Mouse (Mus musculus): ENCODE results near the gene Zbtb25. TPM values are rescaled to one million over a fixed set of nuclear protein-coding genes. Genes with fewer than 3 reads are reported as not detected.

Zbtb25 gene
- polyA plus RNA-seq, 1 experiment from 2014 or later = 20.3 TPM

GRCm38 (mm10) chr12:76366276-76366675 is 3.1 kb downstream of the Zbtb25 start:
- no peak for ATAC-seq
- Histone ChIP-seq H3K4me1 (ENCODE audit: control insufficient read depth, insufficient read depth, low read length) (peaks cover 22% of the 10 kb centered on the region), H3K36me3 (ENCODE audit: control insufficient read depth, insufficient read depth, low read length) (no peaks in the 10 kb centered on the region), H3K4me3 (ENCODE audit: low read depth, low read length) (no peak overlapping the region), H3K9ac (ENCODE audit: low read length) (no peak overlapping the region), H3K27ac (ENCODE audit: low read depth, low read length) (no peak overlapping the region), H3K27me3 (replicated peaks; ENCODE audit: control insufficient read depth, insufficient read depth, low read length) (no peaks in the 10 kb centered on the region), H3K4me2 (ENCODE audit: low read length) (no peak overlapping the region), H3K9me3 (replicated peaks; ENCODE audit: control insufficient read depth, low read length) (no peaks in the 10 kb centered on the region)
- DNase-seq (ENCODE audit: low spot score) = no peak
- 88% methylated on average over 3 of the region's 3 CpGs for WGBS

GRCm38 (mm10) chr12:76362303-76362676 is 7.1 kb downstream of the Zbtb25 start:
- Histone ChIP-seq H3K9me3 (replicated peaks; ENCODE audit: control insufficient read depth, low read length) (no peaks in the 10 kb centered on the region), H3K36me3 (ENCODE audit: control insufficient read depth, insufficient read depth, low read length) (no peaks in the 10 kb centered on the region), H3K4me1 (ENCODE audit: control insufficient read depth, insufficient read depth, low read length) (peaks cover 8% of the 10 kb centered on the region), H3K4me2 (ENCODE audit: low read length) (no peak overlapping the region), H3K27ac (ENCODE audit: low read depth, low read length) (no peak overlapping the region), H3K27me3 (replicated peaks; ENCODE audit: control insufficient read depth, insufficient read depth, low read length) (no peaks in the 10 kb centered on the region), H3K4me3 (ENCODE audit: low read depth, low read length) (no peak overlapping the region), H3K9ac (ENCODE audit: low read length) (no peak overlapping the region)
- WGBS = 92% methylated on average over 9 of the region's 9 CpGs
- DNase-seq (ENCODE audit: low spot score) = no peak
- no peak for ATAC-seq

- Histone ChIP-seq H3K27me3 (replicated peaks; ENCODE audit: control insufficient read depth, insufficient read depth, low read length) (no peaks in the 10 kb centered on the region), H3K27ac (ENCODE audit: low read depth, low read length) (no peak overlapping the region), H3K9ac (ENCODE audit: low read length) (no peak overlapping the region), H3K36me3 (ENCODE audit: control insufficient read depth, insufficient read depth, low read length) (no peaks in the 10 kb centered on the region), H3K4me2 (ENCODE audit: low read length) (no peak overlapping the region), H3K4me3 (ENCODE audit: low read depth, low read length) (no peak overlapping the region), H3K4me1 (ENCODE audit: control insufficient read depth, insufficient read depth, low read length) (0 out of 2 replicates have a peak, but pooled peaks cover 6% of the 10 kb centered on the region), H3K9me3 (replicated peaks; ENCODE audit: control insufficient read depth, low read length) (no peaks in the 10 kb centered on the region)
- ATAC-seq (no peak), DNase-seq (ENCODE audit: low spot score) (no peak)
- WGBS = 66% methylated on average over 9 of the region's 9 CpGs
These were observed 7.7 kb downstream of the Zbtb25 start for GRCm38 (mm10) chr12:76361405-76362302.

GRCm38 (mm10) chr12:76360868-76361267 is 8.5 kb downstream of the Zbtb25 start:
- ATAC-seq (no peak), DNase-seq (ENCODE audit: low spot score) (no peak)
- Histone ChIP-seq H3K36me3 (ENCODE audit: control insufficient read depth, insufficient read depth, low read length) (no peaks in the 10 kb centered on the region), H3K9ac (ENCODE audit: low read length) (no peak overlapping the region), H3K4me2 (ENCODE audit: low read length) (no peak overlapping the region), H3K4me3 (ENCODE audit: low read depth, low read length) (no peak overlapping the region), H3K27ac (ENCODE audit: low read depth, low read length) (no peak overlapping the region), H3K4me1 (ENCODE audit: control insufficient read depth, insufficient read depth, low read length) (0 out of 2 replicates have a peak, but pooled peaks cover under 1% of the 10 kb centered on the region), H3K27me3 (replicated peaks; ENCODE audit: control insufficient read depth, insufficient read depth, low read length) (no peaks in the 10 kb centered on the region), H3K9me3 (replicated peaks; ENCODE audit: control insufficient read depth, low read length) (no peaks in the 10 kb centered on the region)
- 27% methylated on average over 1 of the region's 1 CpGs for WGBS

GRCm38 (mm10) chr12:76349680-76350220 is 19.7 kb downstream of the Zbtb25 start:
- ATAC-seq (no peak), DNase-seq (ENCODE audit: low spot score) (no peak)
- H3K27ac ChIP-seq (ENCODE audit: low read depth, low read length) = no peak overlapping the region
- no peak overlapping the region for H3K4me3 ChIP-seq (ENCODE audit: low read depth, low read length)
- H3K4me2 ChIP-seq (ENCODE audit: low read length) = no peak overlapping the region
- no peaks in the 10 kb centered on the region for H3K4me1 ChIP-seq (ENCODE audit: control insufficient read depth, insufficient read depth, low read length)
- no peaks in the 10 kb centered on the region for H3K27me3 ChIP-seq (replicated peaks; ENCODE audit: control insufficient read depth, insufficient read depth, low read length)
- no peak overlapping the region for H3K9ac ChIP-seq (ENCODE audit: low read length)
- 83% methylated on average over 8 of the region's 8 CpGs for WGBS
- peaks cover 42% of the 10 kb centered on the region for H3K36me3 ChIP-seq (ENCODE audit: control insufficient read depth, insufficient read depth, low read length)
- H3K9me3 ChIP-seq (replicated peaks; ENCODE audit: control insufficient read depth, low read length) = no peaks in the 10 kb centered on the region

- H3K36me3 ChIP-seq (ENCODE audit: control insufficient read depth, insufficient read depth, low read length) = peaks cover 39% of the 10 kb centered on the region
- H3K4me2 ChIP-seq (ENCODE audit: low read length) = no peak overlapping the region
- H3K4me3 ChIP-seq (ENCODE audit: low read depth, low read length) = no peak overlapping the region
- 83% methylated on average over 5 of the region's 6 CpGs for WGBS
- no peaks in the 10 kb centered on the region for H3K27me3 ChIP-seq (replicated peaks; ENCODE audit: control insufficient read depth, insufficient read depth, low read length)
- H3K27ac ChIP-seq (ENCODE audit: low read depth, low read length) = no peak overlapping the region
- no peak for DNase-seq (ENCODE audit: low spot score)
- ATAC-seq = no peak
- no peak overlapping the region for H3K9ac ChIP-seq (ENCODE audit: low read length)
- no peaks in the 10 kb centered on the region for H3K4me1 ChIP-seq (ENCODE audit: control insufficient read depth, insufficient read depth, low read length)
- H3K9me3 ChIP-seq (replicated peaks; ENCODE audit: control insufficient read depth, low read length) = no peaks in the 10 kb centered on the region
These were observed 23.5 kb downstream of the Zbtb25 start for GRCm38 (mm10) chr12:76345759-76346455.

- DNase-seq (ENCODE audit: low spot score) (peak; percentile 83), ATAC-seq (peak; percentile 57; the same call in 1 of the 2 replicates)
- H3K27me3 ChIP-seq (replicated peaks; ENCODE audit: control insufficient read depth, insufficient read depth, low read length) = no peaks in the 10 kb centered on the region
- H3K4me2 ChIP-seq (ENCODE audit: low read length) = no peak overlapping the region
- no peak overlapping the region for H3K27ac ChIP-seq (ENCODE audit: low read depth, low read length)
- H3K9ac ChIP-seq (ENCODE audit: low read length) = no peak overlapping the region
- no peaks in the 10 kb centered on the region for H3K4me1 ChIP-seq (ENCODE audit: control insufficient read depth, insufficient read depth, low read length)
- H3K36me3 ChIP-seq (ENCODE audit: control insufficient read depth, insufficient read depth, low read length) = 0 out of 2 replicates have a peak, but pooled peaks cover 9% of the 10 kb centered on the region
- 6% methylated on average over 4 of the region's 4 CpGs for WGBS
- no peak overlapping the region for H3K4me3 ChIP-seq (ENCODE audit: low read depth, low read length)
- no peaks in the 10 kb centered on the region for H3K9me3 ChIP-seq (replicated peaks; ENCODE audit: control insufficient read depth, low read length)
These were observed 28.3 kb downstream of the Zbtb25 start for GRCm38 (mm10) chr12:76341080-76341479.

GRCm38 (mm10) chr12:76336111-76336965 is 33.1 kb downstream of the Zbtb25 start:
- H3K4me1 ChIP-seq (ENCODE audit: control insufficient read depth, insufficient read depth, low read length) = no peaks in the 10 kb centered on the region
- ATAC-seq (no peak), DNase-seq (ENCODE audit: low spot score) (no peak)
- no peak overlapping the region for H3K4me3 ChIP-seq (ENCODE audit: low read depth, low read length)
- H3K9me3 ChIP-seq (replicated peaks; ENCODE audit: control insufficient read depth, low read length) = no peaks in the 10 kb centered on the region
- no peaks in the 10 kb centered on the region for H3K36me3 ChIP-seq (ENCODE audit: control insufficient read depth, insufficient read depth, low read length)
- no peak overlapping the region for H3K4me2 ChIP-seq (ENCODE audit: low read length)
- no peaks in the 10 kb centered on the region for H3K27me3 ChIP-seq (replicated peaks; ENCODE audit: control insufficient read depth, insufficient read depth, low read length)
- WGBS = 85% methylated on average over 17 of the region's 17 CpGs
- no peak overlapping the region for H3K9ac ChIP-seq (ENCODE audit: low read length)
- H3K27ac ChIP-seq (ENCODE audit: low read depth, low read length) = no peak overlapping the region
